Mouse (Mus musculus): Measurements from ENCODE around the gene Zfp456.
"Not testable (repeated sequence)": the region's sequence is repeated elsewhere in the genome, so short reads cannot be mapped to it uniquely, and the experiment has no call there.

Zfp456 gene

DNA sequence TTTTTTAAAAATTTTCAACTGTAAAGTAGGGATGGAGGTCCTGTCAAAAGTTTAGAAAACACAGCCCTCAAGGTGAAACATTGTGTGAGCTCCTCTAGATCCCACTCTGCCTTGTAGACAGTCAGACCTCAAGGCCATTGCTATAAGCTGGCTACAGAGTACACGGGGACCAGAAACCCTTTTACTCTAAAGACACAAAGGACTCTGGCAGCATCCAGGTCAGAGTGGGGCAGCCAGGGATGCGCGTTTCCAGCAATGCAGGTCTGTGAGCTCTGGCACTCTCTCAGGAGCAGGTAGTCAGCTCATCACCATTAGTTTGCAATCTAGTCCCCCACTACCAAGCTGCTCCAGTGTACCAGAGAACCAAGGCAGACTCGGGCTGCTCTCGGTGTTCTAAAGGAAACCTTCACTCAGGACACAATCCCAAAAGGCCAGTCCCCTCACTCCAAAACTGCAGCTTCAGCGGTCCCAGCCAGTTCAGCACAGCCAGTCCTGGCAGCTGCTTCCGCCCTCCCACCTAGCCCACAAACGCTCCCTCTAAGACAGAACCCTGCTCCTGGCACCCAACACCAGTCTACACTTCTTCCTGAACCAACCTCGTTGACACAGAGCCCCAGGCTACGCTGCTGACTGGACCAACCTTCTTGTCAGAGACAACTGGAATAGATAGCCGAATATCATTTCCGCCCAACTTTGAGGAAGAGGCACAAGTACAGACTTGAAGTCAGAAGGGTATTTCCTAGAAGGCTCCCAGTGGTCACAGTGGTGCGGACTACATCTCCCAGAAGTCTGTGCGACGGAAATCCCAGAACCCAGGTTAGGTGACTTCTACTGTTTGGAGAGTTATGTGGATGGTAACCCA is at the start of gene Zfp456, which contains the start of gene Gm28041:
Zfp456 (minus strand) TSS at position 761 of the 862 bp plus-strand sequence.
Gm28041 (minus strand) TSS at position 684 of the 862 bp plus-strand sequence.
- peak; percentile 87 for DNase-seq (ENCODE audit: low spot score)

- not testable (repeated sequence) for DNase-seq (ENCODE audit: low spot score)
Observed at GRCm38 (mm10) chr13:67422532-67422931, 46.9 kb upstream of the Zfp456 start.

DNA sequence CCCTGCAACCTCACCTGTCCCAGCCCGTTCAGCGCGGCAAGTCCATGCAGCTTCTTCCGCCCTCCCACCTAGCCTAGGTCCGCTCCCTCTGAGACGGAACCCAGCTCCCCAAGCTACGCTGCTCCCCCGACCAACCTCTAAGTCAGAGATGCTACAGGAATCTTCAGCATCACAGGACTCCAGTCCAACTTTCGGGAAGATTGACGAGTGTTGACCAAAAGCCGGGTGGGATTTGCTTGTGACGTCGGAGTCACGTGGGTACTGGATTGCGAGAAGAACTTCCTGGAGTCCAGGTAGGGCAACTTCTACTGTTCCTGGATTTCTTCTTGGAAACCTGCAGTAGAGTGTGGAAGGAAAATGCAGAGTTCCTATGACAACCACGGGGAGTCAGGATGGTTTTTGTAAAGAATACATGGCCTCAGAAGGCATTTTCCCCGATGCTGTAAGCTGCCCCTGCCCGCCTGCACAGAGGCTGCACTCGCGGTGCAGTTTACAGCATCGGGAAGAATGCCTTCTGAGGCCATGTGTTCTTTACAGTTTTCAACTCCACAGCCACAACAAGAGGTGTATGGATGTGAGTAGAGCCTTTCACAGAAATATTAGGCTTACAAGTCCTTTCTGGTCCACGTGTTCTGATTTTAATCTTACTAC is 45.7 kb upstream of the Zfp456 start, which contains the start of gene Zfp459:
Zfp459 (minus strand) TSS at position 212 of the 651 bp plus-strand sequence.
- DNase-seq (ENCODE audit: low spot score): peak; percentile 53

- DNase-seq (ENCODE audit: low spot score): no peak
Observed at GRCm38 (mm10) chr13:67420558-67421206, 45.1 kb upstream of the Zfp456 start.

DNA sequence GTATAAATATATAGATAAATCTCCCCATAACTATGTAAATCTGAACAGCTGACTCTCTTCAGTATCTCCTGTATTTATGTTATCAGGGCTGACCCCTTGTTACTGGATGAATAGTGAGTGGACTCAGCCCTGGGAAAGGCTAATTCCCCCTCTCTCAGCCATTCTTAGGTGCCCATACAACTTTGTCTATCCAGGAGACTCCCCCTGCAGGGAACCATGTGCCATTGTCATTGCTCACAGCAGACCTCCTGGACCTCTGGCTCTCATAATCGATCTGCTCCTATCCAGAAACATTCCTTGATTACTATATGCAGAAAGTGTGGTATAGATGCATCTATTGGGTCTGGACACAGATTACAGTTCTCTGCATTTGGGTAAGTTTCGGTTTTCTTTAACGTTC is 41.2 kb upstream of the Zfp456 start:
- no peak for DNase-seq (ENCODE audit: low spot score)

GRCm38 (mm10) chr13:67415759-67416158 is 40.1 kb upstream of the Zfp456 start:
- no peak for DNase-seq (ENCODE audit: low spot score)

GRCm38 (mm10) chr13:67413634-67414033 is 38.0 kb upstream of the Zfp456 start:
- DNase-seq (ENCODE audit: low spot score): not testable (repeated sequence)

DNA sequence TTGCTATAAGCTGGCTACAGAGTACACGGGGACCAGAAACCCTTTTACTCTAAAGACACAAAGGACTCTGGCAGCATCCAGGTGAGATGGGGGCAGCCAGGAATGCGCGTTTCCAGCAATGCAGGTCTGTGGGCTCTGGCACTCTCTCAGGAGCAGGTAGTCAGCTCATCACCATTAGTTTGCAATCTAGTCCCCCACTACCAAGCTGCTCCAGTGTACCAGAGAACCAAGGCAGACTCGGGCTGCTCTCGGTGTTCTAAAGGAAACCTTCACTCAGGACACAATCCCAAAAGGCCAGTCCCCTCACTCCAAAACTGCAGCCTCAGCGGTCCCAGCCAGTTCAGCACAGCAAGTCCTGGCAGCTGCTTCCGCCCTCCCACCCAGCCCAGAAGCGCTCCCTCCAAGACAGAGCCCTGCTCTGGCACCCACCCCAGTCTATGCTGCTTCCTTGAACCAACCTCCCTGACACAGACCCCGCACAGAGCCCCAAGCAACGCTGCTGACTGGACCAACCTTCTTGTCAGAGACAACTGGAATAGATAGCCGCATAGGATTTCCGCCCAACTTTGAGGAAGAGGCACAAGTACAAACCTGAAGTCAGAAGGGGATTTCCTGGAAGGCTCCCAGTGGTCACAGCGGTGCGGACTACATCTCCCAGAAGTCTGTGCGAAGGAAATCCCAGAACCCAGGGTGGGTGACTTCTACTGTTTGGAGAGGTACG is 23.7 kb upstream of the Zfp456 start, which contains the start of gene Zfp429:
Zfp429 (minus strand) TSS at position 637 of the 721 bp plus-strand sequence.
- peak; percentile 81 for DNase-seq (ENCODE audit: low spot score)

DNA sequence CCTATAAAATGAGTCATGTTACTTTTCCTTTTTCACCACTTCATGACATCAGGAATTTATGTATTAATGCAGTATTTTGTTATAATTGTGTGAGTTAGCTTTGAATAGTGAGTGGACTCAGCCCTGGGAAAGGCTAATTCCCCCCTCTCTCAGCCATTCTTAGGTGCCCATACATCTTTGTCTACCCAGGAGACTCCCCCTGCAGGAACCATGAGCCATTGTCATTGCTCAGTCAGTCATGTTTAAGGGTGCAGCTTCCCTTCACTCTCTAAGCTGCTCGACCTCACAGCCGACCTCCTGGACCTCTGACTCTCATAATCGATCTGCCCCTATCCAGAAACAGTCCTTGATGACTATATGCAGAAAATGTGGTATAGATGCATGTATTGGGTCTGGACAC is 645 bp upstream of the Zfp456 start:
- not testable (repeated sequence) for DNase-seq (ENCODE audit: low spot score)

- DNase-seq (ENCODE audit: low spot score): peak; percentile 94
Observed at GRCm38 (mm10) chr13:67360131-67360744, 15.4 kb downstream of the Zfp456 start, which contains the start of the genes Gm28044 and Zfp953. Gene Gm28044 (minus strand): TSS chr13:67360536. Gene Zfp953 (minus strand): TSS chr13:67360605.

- no peak for DNase-seq (ENCODE audit: low spot score)
Observed at GRCm38 (mm10) chr13:67351854-67352253, 23.8 kb downstream of the Zfp456 start.

DNA sequence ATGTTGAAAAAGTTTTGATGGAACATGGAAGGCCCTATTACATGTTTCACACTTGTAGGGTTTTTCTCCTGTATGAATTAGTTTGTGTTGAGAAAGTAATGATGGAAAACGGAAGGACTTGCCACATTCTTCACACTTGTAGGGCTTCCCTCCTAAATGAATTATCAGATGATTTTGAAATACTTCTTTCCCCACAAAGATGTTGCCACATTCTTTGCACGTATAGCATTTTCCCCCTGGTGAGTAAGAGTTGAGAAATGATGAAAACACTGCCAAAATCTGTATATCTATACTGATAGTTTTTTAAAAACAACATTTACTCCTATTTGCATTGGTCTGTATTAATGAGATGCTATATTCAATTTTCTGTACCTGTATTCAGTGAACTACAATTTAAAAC is 32.2 kb downstream of the Zfp456 start:
- DNase-seq (ENCODE audit: low spot score): no peak

- no peak for DNase-seq (ENCODE audit: low spot score)
Observed at GRCm38 (mm10) chr13:67332877-67333276, 42.7 kb downstream of the Zfp456 start.

DNA sequence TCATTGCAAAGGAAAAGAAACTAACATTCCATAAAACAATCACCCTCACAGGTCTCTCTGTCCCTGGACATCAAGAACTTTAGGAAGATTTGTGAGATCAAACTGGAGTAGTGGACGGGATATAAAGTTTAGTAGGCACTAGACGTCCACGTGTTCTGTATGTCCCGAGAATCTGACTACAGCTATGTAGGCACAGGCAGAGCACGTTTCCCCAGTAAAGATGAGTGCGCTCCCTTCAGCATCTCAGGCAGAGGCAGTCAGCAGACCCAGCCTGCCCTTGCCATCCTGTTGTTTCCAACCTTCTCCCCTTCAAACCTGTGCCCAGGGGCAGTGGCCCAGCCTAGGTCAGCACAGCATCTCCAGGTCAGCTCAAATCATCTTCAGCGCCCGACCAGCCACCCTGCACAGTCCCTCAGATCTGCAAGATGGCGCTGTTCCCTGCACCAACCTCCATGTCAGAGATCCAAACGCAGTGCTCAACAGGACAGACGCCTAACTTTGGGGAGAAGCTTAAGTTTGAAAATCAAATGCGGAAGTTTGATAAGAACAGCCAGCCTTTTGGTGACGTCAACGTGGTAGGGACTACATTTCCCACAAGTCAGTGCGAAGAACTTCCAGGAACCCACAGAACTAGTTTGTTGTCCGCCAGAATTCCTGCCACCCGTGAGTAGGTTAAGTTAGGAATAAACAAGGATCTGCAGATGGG is 43.4 kb downstream of the Zfp456 start, which contains the start of gene Zfp595:
Zfp595 (minus strand) TSS at position 552 of the 706 bp plus-strand sequence.
- peak; percentile 93 for DNase-seq (ENCODE audit: low spot score)

All from lung, postnatal 25 days (tissue).